Mouse (Mus musculus): ENCODE measurements around the gene Prss30. TPM values are rescaled to one million over a fixed set of nuclear protein-coding genes. Genes with fewer than 3 reads are reported as not detected.

Prss30 gene
- total RNA-seq, 2 experiments from 2014 or later: 0.32 TPM; not detected in 1

DNA sequence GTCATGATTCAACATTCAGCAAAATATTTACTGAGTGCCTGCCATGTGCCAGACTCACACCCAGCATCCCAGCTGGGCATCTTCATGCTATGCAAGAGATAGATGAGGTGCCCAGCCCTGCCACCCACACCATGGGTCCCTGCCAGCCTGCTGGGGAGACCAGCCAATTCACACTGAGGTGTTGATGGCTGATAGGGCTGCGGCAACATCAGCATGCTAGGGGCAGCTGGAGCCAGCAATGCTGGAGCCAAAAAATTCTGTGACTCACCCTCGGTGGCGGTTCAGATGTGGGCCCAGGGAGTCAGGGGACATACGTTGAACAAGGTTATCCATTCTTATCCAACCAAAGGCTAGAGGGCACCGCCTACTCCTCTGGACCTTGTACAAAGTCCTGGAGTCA, 20.0 kb upstream of the Prss30 start:
- no peak overlapping the region for H3K4me3 ChIP-seq
- TF ChIP-seq CTCF (conservative IDR thresholded peaks at IDR 0.05): no peak
- peak; percentile 76 to 81 for DNase-seq (ENCODE audit: low spot score in 2 of 2)

GRCm38 (mm10) chr17:23998383-23998782, 18.0 kb upstream of the Prss30 start:
- Histone ChIP-seq H3K27ac (no peak overlapping the region), H3K4me3 (no peak overlapping the region)
- TF ChIP-seq CTCF (conservative IDR thresholded peaks at IDR 0.05): no peak
- DNase-seq (ENCODE audit: low spot score in 2 of 2): no peak

More for the DNA sequence above, 20.0 kb upstream of the Prss30 start:
- H3K27ac ChIP-seq: no peak overlapping the region

DNA sequence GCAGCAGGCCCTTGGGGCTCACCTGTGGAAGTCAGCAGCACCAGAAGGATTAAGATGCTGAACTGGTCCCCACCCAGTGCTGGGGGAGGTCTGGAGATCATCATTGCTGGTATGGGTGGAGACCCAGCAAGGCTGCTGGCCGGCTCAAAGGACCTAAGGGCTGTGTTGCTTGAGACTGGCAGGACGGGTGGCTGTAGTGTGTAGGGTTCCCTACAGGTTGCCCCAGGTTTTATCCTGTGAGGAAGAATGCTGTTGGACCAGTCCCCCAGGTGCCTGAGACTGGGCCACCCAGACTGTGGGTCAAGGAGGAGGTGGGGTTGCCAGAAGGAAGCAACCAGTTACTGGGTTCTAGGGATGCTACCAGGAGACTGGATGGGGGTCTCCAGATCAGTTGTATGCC, 17.5 kb upstream of the Prss30 start, which contains the start of gene Prss22:
TSS of gene Prss22 (minus strand) at position 200 of the 400 bp plus-strand sequence.
- TF ChIP-seq CTCF (conservative IDR thresholded peaks at IDR 0.05): no peak
- no peak for DNase-seq (ENCODE audit: low spot score in 2 of 2)
- no peak within 1 kb of the TSS for H3K27ac ChIP-seq
- no peak within 1 kb of the TSS for H3K4me3 ChIP-seq

GRCm38 (mm10) chr17:23995421-23995820, 15.1 kb upstream of the Prss30 start:
- peak; percentile 45 for TF ChIP-seq CTCF (conservative IDR thresholded peaks at IDR 0.05)
- no peak overlapping the region for H3K27ac ChIP-seq

GRCm38 (mm10) chr17:23994667-23995066, 14.3 kb upstream of the Prss30 start:
- no peak for TF ChIP-seq CTCF (conservative IDR thresholded peaks at IDR 0.05)
- no peak for DNase-seq (ENCODE audit: low spot score in 2 of 2)
- no peak overlapping the region for H3K27ac ChIP-seq
- H3K4me3 ChIP-seq: no peak overlapping the region

More at GRCm38 (mm10) chr17:23995421-23995820, 15.1 kb upstream of the Prss30 start:
- DNase-seq (ENCODE audit: low spot score in 2 of 2): no peak
- no peak overlapping the region for H3K4me3 ChIP-seq

GRCm38 (mm10) chr17:23993559-23994428, 13.4 kb upstream of the Prss30 start:
- peak; percentile 78 for TF ChIP-seq CTCF (conservative IDR thresholded peaks at IDR 0.05)
- DNase-seq (ENCODE audit: low spot score in 2 of 2): peak; percentile 91 to 96
- H3K4me3 ChIP-seq: peak overlapping the region; percentile 36; the same call in 1 of the 2 replicates
- H3K27ac ChIP-seq: no peak overlapping the region

DNA sequence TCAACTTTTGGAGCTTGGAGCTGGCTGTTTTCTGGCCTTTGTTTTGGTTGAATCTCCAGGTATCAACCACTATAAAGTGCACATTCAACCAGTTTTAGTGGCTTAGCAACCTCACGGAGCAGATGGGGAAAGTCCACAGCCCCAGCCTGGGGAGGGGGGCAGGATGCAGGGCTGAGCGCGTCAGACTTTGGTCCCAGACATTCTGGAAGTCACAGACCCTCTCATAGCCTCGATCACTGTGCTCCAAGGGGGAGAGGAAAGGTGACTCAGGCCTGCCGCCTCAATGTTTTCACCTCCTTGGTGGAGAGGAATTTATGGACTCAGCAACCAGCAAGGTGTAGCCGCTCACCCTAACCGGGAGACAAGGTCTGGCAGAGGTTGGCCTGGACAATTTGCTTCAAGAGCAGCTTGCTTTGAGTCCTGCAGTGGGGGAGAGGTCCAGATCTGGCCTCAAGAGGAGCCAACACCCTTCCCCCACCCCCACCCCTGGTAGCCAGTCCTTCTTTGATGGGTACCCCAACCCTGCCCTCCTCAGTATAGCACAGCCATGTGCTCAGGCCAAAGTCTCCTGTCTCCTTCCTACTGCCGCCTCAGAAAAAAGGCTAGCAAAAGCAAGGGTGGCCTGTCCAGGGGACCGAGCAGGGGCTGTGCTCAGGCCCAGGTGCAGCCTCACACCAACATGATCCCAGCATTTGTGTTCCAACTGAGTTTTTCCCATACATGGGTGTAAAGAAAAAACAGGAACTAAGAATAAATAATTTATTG, 12.6 kb upstream of the Prss30 start:
- no peak for DNase-seq (ENCODE audit: low spot score in 2 of 2)
- no peak for TF ChIP-seq CTCF (conservative IDR thresholded peaks at IDR 0.05)
- H3K4me3 ChIP-seq: no peak overlapping the region; the same call in 1 of the 2 replicates
- no peak overlapping the region for H3K27ac ChIP-seq

DNA sequence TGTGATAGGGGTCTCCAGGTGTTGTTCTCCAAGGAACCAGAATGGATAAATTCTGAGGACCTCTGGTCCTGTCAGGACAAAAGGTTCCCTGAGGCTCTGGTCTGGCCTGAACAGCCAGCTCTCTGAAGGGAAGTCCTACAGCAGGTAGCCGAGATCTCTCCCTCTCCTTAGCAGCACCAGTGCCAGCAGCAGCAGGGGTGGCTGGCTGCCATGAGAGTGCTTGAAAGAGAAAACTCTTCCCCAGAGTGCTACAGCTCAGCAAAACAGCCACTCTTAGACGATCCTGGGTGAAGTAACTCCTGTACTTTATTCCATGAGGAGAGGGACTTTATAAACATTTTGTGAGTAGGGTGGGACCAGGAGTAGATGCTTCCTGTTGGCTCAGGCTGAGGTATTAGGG, 9.4 kb upstream of the Prss30 start:
- TF ChIP-seq CTCF (conservative IDR thresholded peaks at IDR 0.05): no peak
- no peak for DNase-seq (ENCODE audit: low spot score in 2 of 2)
- Histone ChIP-seq H3K27ac (no peak overlapping the region), H3K4me3 (no peak overlapping the region)

GRCm38 (mm10) chr17:23984989-23985388, 4.6 kb upstream of the Prss30 start:
- H3K27ac ChIP-seq: no peak overlapping the region

GRCm38 (mm10) chr17:23982912-23983311, 2.5 kb upstream of the Prss30 start:
- TF ChIP-seq CTCF (conservative IDR thresholded peaks at IDR 0.05): no peak
- no peak overlapping the region for H3K27ac ChIP-seq
- no peak overlapping the region for H3K4me3 ChIP-seq
- no peak for DNase-seq (ENCODE audit: low spot score in 2 of 2)

More at GRCm38 (mm10) chr17:23984989-23985388, 4.6 kb upstream of the Prss30 start:
- DNase-seq (ENCODE audit: low spot score in 2 of 2): no peak
- TF ChIP-seq CTCF (conservative IDR thresholded peaks at IDR 0.05): no peak
- no peak overlapping the region for H3K4me3 ChIP-seq

DNA sequence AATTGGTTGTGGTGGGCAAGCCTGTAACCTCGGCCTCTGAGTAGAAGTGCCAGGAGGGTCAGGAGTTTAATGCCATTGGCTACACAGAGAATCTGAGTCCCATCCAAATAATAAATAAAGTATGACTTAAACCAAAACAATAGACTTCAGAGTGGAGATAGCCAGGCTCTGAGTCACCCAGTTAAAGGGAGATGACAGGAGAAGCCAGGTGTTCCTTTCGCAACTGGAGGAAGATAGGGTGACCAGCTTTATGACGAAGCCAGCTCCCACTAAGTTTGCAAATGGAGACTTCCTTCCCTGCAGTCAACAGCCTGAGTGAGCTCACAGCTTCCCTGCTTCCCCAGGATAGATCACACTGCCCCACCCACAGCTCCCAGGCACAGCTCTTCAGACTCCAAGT, 895 bp downstream of the Prss30 start:
- H3K27ac ChIP-seq: no peak overlapping the region
- DNase-seq (ENCODE audit: low spot score in 2 of 2): no peak
- no peak overlapping the region for H3K4me3 ChIP-seq
- TF ChIP-seq CTCF (conservative IDR thresholded peaks at IDR 0.05): no peak

GRCm38 (mm10) chr17:23976665-23977064, 3.7 kb downstream of the Prss30 start:
- no peak overlapping the region for H3K27ac ChIP-seq
- no peak for TF ChIP-seq CTCF (conservative IDR thresholded peaks at IDR 0.05)

DNA sequence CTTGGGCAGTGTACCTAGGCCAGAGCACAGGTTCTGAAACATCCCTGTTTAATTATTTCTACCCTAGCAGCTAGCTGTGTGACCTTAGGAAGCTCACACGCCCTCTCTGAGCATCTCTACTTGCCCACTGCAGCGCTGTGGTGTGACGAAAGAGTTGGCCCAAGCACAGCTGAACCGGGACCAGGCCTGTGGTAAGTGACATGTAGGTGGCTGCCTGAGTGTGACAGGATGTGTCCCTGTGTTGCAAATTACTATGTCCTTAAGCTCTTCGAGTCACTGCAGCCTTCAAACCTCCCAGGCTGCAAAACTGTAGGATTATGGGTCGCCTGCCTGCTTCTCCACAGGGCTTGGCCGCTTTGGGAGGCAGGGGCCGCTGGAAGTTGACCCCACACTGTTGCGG, 9.1 kb downstream of the Prss30 start:
- H3K27ac ChIP-seq: no peak overlapping the region
- no peak for TF ChIP-seq CTCF (conservative IDR thresholded peaks at IDR 0.05)
- no peak for DNase-seq (ENCODE audit: low spot score in 2 of 2)
- no peak overlapping the region for H3K4me3 ChIP-seq

More at GRCm38 (mm10) chr17:23976665-23977064, 3.7 kb downstream of the Prss30 start:
- DNase-seq (ENCODE audit: low spot score in 2 of 2): no peak
- no peak overlapping the region for H3K4me3 ChIP-seq
